Mouse (Mus musculus) heart, adult 9 months (tissue): ENCODE measurements at regions not wholly inside any gene's neighbourhood (a gene's known extent, or its start where the extent isn't known, plus 50 kb on each side); places are given as distances from the start of the nearest gene placed in this dataset.

Experiments
- DNase-seq, 2 experiments: peaks; one replicate each; pipeline ENCODE4 v3.0.0; 2022; ENCODE audit warnings: low spot score in 2 of 2

DNA sequence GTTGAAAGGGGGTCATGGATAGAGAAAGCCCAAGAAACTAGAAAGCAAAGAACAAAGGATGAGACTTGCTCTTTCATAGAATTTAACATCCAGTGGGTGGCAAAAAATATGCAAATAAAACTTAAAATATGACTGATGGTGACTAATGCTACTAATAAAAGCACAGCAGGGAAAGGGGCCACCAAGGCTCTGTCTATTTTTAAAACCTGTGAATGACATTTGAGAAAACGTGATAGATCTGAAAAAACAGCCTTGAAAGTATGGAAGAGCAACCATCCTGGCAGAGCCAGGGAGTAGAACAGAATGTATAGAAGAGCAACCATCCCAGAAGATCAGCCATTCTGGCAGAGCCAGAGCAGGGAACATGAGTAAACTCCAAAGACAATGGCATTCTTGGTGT, 91.9 kb upstream of the Hs3st1 start:
- no peak for DNase-seq

DNA sequence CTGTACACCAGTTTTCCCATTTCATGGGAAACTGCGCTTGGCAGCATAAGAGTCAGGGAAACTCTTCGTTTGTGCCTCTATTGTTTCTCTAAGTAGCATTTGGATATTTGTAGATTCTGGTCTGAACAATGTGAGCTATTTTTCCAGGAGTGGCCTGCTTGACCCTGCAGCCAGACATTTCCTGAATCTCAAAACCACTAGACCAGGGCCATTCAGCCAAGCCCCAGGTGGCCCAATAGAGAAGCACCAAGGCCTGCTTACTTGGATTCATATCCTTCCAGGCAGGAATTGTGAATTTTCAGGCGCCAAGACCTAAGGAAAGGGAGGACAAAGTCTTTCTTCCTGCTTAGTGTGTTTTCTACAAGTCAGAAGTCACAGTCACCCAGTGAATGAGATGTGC, 85.9 kb upstream of the Hs3st1 start:
- DNase-seq, result peak; percentile 62 to 80

DNA sequence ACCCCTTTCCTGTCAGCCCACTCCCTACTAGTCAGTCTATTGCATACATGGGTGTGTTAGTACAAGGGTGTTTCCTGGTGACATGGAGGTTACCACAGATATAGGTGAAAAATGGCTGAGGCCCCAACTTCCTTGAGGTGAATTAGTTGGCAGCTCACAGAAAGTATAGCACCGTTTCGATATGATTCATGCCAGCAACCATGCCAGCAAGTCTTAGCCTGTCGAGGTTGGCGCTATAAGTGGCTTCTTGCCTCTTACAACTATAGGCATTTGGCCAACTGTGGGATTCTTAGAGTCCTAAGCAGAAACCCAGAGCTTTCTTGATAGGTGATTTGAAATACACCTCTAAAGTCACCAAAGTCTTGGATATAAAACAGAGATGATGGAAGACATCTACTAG, 85.3 kb upstream of the Hs3st1 start:
- no peak for DNase-seq

DNA sequence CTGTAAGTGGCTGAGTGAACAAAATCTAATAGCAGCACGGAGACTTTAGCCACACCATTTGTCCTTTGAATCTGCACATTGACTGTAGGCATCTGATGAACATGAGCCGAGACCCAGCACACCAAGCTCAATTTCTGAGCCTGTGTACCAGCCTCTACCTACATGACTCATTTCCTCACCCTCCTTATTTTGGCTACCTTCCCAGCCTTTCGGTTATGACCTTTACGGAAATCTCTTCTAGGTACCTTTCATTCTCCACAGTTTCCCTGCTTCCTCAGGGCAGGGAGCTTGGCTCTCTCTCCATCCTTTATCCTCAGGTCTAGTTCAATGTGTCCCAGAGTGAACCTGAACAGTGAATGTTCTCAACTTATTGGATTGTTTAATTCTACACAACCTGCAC, 77.3 kb upstream of the Hs3st1 start:
- DNase-seq, result peak; percentile 18 to 46

GRCm38 (mm10) chr5:39824680-39825079, 69.4 kb upstream of the Hs3st1 start:
- DNase-seq, result no peak

DNA sequence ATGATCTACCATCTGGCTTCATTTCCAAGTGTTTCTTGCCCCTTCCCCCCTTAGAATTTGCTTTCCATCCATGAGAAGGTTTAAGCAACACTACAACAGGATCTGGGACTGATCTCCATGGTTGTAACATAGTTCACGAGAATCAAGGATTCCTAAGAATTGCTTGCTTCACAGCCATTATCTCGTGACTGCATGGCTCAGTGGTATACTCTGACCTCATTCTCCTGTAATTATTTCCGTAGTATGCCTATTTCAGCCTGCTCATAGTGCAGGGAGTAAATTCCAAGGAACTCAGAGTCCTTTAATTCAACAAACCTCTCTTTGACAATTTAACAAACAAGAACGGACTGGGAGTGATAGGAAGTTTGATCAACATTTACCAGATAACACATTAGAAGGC, 51.4 kb upstream of the Hs3st1 start:
- DNase-seq, result no peak
